Mouse (Mus musculus) neural tube, embryonic 15.5 days (tissue): Measurements from ENCODE around the gene Dnajb6. TPM values are rescaled to one million over a fixed set of nuclear protein-coding genes. Genes with fewer than 3 reads are reported as not detected.
"Not testable (repeated sequence)": the region's sequence is repeated elsewhere in the genome, so short reads cannot be mapped to it uniquely, and the experiment has no call there.

Source experiments
- ATAC-seq: fragments of 200-750 bp; cut with Nextera tagmentation; 2 replicates; pipeline ENCODE4 v1.8.0; 2017; ENCODE audit warnings: mild to moderate bottlenecking, moderate TSS enrichment, moderate library complexity; ENCODE audit not compliant: low FRiP score
- H3K27ac ChIP-seq: fragments of 300-500 bp; sonication (generic); replicated peaks from 2 replicates; pipeline ENCODE4 v1.5.1; 2015; ENCODE audit warnings: mild to moderate bottlenecking, inconsistent platforms
- H3K27me3 ChIP-seq: fragments of 300-500 bp; sonication (generic); replicated peaks from 2 replicates; pipeline ENCODE4 v1.6.1; 2015; ENCODE audit warnings: inconsistent platforms
- H3K36me3 ChIP-seq: fragments of 300-500 bp; sonication (generic); 2 replicates; pipeline ENCODE4 v1.6.1; 2015; ENCODE audit warnings: inconsistent platforms
- H3K4me1 ChIP-seq: fragments of 300-500 bp; sonication (generic); 2 replicates; pipeline ENCODE4 v1.6.1; 2015; ENCODE audit warnings: inconsistent platforms
- H3K4me2 ChIP-seq: fragments of 300-500 bp; sonication (generic); 2 replicates; pipeline ENCODE4 v1.6.1; 2015; ENCODE audit warnings: inconsistent platforms, mild to moderate bottlenecking, moderate library complexity
- H3K4me3 ChIP-seq: fragments of 300-500 bp; sonication (generic); replicated peaks from 2 replicates; pipeline ENCODE4 v1.5.1; 2015; ENCODE audit warnings: mild to moderate bottlenecking, inconsistent platforms
- H3K9ac ChIP-seq: fragments of 300-500 bp; sonication (generic); replicated peaks from 2 replicates; pipeline ENCODE4 v1.6.1; 2015; ENCODE audit warnings: mild to moderate bottlenecking, inconsistent platforms
- H3K9me3 ChIP-seq: fragments of 300-500 bp; sonication (generic); replicated peaks from 2 replicates; pipeline ENCODE4 v1.6.1; 2016; ENCODE audit warnings: inconsistent platforms
- WGBS: fragments of 180-500 bp; shearing (Covaris S2); methylation state at CpG from one replicate; pipeline ENCODE4 v1.1.7; 2015; ENCODE audit warnings: mixed read lengths; 5-methylcytosine and 5-hydroxymethylcytosine counted together
- polyA plus RNA-seq: library from polyadenylated mRNA; unstranded; fragments of >200 nt; fragmentation: Nextera tagmentation; extraction: Ambion mirVana; gene quantifications from 2 replicates; pipeline ENCODE4 v1.2.1, GENCODE M21; 2015

Dnajb6 gene
- polyA plus RNA-seq, 1 experiment from 2014 or later, result 298 TPM

DNA sequence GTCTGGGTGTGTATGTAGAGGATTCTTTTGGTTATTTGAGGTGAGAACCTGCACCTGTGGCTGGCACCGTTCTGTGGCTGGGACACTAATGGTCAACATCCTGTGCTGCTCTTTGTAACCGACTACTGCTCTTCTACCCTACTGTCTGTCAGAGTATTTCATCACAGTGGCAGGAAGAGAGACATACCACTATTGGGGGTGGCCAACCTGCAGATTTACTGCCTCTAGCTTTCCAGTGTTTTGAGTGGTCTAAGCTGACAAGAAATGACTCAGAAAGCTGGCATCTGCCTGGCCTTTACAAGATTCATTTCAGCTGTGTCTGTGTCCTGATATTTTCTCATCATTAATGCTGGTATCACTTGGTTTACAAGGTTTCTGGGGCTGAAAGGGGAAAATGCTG is 36.5 kb downstream of the Dnajb6 start:
- 0 out of 2 replicates have a peak, but pooled peaks cover 5% of the 10 kb centered on the region for H3K4me1 ChIP-seq
- H3K4me3 ChIP-seq, result no peak overlapping the region
- peaks cover 23% of the 10 kb centered on the region for H3K36me3 ChIP-seq
- no peak overlapping the region for H3K27ac ChIP-seq
- 81% methylated on average over 2 of the region's 2 CpGs for WGBS
- no peak overlapping the region for H3K9ac ChIP-seq
- no peaks in the 10 kb centered on the region for H3K27me3 ChIP-seq
- ATAC-seq, result no peak
- no peaks in the 10 kb centered on the region for H3K9me3 ChIP-seq
- no peak overlapping the region for H3K4me2 ChIP-seq

GRCm38 (mm10) chr5:29772651-29773330 is 37.3 kb downstream of the Dnajb6 start:
- H3K9me3 ChIP-seq, result no peaks in the 10 kb centered on the region
- H3K36me3 ChIP-seq, result peaks cover 20% of the 10 kb centered on the region
- H3K4me2 ChIP-seq, result no peak overlapping the region
- no peak for ATAC-seq
- H3K27me3 ChIP-seq, result no peaks in the 10 kb centered on the region
- no peak overlapping the region for H3K27ac ChIP-seq
- no peak overlapping the region for H3K9ac ChIP-seq
- 71% methylated on average over 4 of the region's 4 CpGs for WGBS
- H3K4me3 ChIP-seq, result no peak overlapping the region
- 0 out of 2 replicates have a peak, but pooled peaks cover 5% of the 10 kb centered on the region for H3K4me1 ChIP-seq

DNA sequence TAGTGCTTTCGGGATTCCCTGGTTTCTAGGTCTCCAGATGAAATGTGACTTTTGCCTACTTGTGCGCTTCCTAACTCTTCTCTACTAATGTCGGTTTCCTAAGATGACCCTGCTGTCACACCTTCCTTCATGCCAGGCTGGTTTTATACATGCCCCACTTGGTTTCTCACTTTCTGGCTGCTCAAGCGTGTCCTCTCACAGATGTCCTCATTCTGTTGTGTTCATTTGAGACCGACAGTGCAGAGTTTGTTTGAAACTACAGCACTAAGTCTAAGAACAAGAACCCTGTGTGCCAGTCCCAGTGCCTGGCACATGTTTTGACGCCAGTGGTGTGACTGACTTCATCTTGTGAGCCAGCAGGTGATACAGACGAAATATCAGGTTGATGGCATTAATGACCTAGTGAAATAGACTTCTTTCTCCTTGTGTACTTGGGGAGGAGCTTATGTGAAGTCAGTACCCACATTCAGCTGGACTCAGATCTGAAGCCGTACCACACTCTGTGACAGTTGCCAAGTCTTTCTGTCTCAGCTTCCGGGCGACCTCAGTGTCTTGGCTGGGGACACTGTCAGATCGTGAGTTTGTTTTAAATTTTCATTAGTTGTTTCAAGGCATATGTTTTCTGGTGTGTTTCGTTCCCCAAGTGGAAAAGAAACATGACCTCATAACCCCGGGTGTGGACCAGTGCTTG is 38.1 kb downstream of the Dnajb6 start:
- Histone ChIP-seq H3K4me2 (no peak overlapping the region), H3K27me3 (no peaks in the 10 kb centered on the region), H3K9ac (no peak overlapping the region), H3K4me3 (no peak overlapping the region), H3K27ac (no peak overlapping the region), H3K9me3 (no peaks in the 10 kb centered on the region), H3K4me1 (0 out of 2 replicates have a peak, but pooled peaks cover 5% of the 10 kb centered on the region), H3K36me3 (peaks cover 17% of the 10 kb centered on the region; the same call in 1 of the 2 replicates)
- no peak for ATAC-seq
- WGBS, result 89% methylated on average over 13 of the region's 13 CpGs

GRCm38 (mm10) chr5:29775437-29775836 is 39.9 kb downstream of the Dnajb6 start:
- Histone ChIP-seq H3K27me3 (no peaks in the 10 kb centered on the region), H3K4me3 (no peak overlapping the region), H3K4me2 (no peak overlapping the region), H3K4me1 (0 out of 2 replicates have a peak, but pooled peaks cover 5% of the 10 kb centered on the region), H3K27ac (no peak overlapping the region), H3K9ac (no peak overlapping the region), H3K36me3 (peaks cover 9% of the 10 kb centered on the region; the same call in 1 of the 2 replicates), H3K9me3 (no peaks in the 10 kb centered on the region)
- ATAC-seq, result no peak
- 89% methylated on average over 5 of the region's 5 CpGs for WGBS

DNA sequence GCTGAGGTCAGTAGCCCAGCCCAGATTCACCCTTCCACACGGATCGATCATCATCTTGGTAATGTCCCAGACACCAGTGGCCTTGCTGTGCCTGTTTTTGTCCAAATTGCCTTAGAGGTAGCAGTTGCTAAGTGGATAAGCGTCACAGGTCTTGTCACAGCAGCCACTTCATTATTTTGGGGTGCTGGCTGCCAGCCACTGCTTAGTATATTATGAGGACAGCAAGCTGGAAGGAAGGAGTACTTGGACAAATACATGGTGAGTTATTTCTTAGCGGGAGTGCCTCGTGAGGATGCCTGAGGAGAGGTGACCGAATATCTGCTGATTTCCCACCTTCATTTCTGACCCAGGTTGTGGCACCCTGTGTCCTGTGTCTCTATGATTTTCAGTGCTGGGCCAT is 42.5 kb downstream of the Dnajb6 start:
- H3K9me3 ChIP-seq, result no peaks in the 10 kb centered on the region
- H3K27me3 ChIP-seq, result no peaks in the 10 kb centered on the region
- 96% methylated on average over 6 of the region's 6 CpGs for WGBS
- no peak for ATAC-seq
- H3K4me2 ChIP-seq, result no peak overlapping the region
- no peak overlapping the region for H3K27ac ChIP-seq
- H3K4me3 ChIP-seq, result no peak overlapping the region
- 0 out of 2 replicates have a peak, but pooled peaks cover under 1% of the 10 kb centered on the region for H3K4me1 ChIP-seq
- no peak overlapping the region for H3K9ac ChIP-seq
- H3K36me3 ChIP-seq, result peaks cover 19% of the 10 kb centered on the region; the same call in 1 of the 2 replicates

DNA sequence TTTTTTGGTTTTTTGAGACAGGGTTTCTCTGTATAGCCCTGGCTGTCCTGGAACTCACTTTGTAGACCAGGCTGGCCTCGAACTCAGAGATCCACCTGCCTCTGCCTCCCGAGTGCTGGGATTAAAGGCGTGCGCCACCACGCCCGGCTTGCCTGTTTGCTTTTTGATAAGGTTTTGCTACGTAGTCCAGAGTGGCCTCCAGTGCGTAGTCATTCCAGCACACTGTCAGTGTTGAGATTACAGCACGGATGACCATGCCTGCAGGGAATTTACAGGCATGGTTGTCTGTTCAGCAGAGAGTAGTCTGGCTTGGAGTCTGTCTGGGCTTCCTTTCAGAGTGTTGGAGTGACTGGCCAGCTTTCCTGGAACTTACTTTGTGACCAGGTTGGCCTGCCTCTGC is 44.2 kb downstream of the Dnajb6 start:
- not testable (repeated sequence) for H3K27me3 ChIP-seq, H3K4me1 ChIP-seq, ATAC-seq, H3K4me2 ChIP-seq, H3K27ac ChIP-seq, H3K9me3 ChIP-seq, H3K9ac ChIP-seq, H3K4me3 ChIP-seq
- 95% methylated on average over 9 of the region's 9 CpGs for WGBS
- peaks cover 19% of the 10 kb centered on the region; the same call in 1 of the 2 replicates for H3K36me3 ChIP-seq

GRCm38 (mm10) chr5:29782261-29782660 is 46.8 kb downstream of the Dnajb6 start:
- H3K4me2 ChIP-seq, result no peak overlapping the region
- no peak for ATAC-seq
- no peak overlapping the region for H3K9ac ChIP-seq
- no peaks in the 10 kb centered on the region for H3K9me3 ChIP-seq
- H3K4me1 ChIP-seq, result no peaks in the 10 kb centered on the region
- no peaks in the 10 kb centered on the region for H3K27me3 ChIP-seq
- peaks cover 19% of the 10 kb centered on the region; the same call in 1 of the 2 replicates for H3K36me3 ChIP-seq
- 86% methylated on average over 3 of the region's 3 CpGs for WGBS
- H3K4me3 ChIP-seq, result no peak overlapping the region
- no peak overlapping the region for H3K27ac ChIP-seq

DNA sequence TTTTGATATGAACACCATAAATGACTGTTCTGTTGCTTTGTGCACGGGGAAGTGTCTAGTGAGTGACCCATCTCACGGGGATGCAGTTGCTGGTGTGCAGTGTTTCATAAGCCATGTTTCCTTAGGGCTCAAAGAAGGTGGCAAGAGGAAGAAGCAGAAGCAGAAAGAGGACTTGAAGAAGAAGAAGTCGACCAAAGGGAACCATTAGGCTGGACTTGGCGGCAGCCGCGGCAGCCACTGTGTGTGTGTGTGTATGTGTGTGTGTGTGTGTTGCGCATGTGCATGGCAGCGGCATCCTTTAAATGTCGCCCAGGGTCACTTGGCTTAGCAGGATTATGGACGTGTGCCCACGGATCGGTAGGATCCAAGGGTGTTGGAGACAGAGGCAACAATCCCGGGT is 49.4 kb downstream of the Dnajb6 start:
- H3K27me3 ChIP-seq, H3K4me2 ChIP-seq, H3K4me3 ChIP-seq, H3K27ac ChIP-seq, ATAC-seq, H3K4me1 ChIP-seq, H3K9me3 ChIP-seq, H3K9ac ChIP-seq: not testable (repeated sequence)
- 95% methylated on average over 10 of the region's 13 CpGs for WGBS
- H3K36me3 ChIP-seq, result 0 out of 2 replicates have a peak, but pooled peaks cover 12% of the 10 kb centered on the region

DNA sequence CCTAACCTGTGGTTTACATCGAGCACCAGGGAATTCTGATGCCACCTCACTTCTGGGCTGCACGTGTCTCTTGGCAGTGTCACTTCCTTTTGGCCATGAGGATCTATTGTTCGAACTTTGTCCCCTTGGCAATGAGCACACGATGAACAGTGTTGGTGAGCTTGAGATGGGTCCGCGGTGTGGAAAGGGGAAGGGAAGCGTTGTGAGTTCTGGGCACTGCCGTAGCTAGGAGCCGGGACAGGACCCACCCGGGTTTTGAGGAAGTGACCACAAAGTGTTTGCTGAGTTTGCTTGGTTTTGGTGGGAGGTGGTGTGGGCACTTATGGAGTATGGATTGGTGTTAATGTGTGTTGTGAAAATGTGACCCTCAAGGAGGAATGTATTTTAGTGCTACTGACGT is 50.5 kb downstream of the Dnajb6 start:
- WGBS, result 91% methylated on average over 1 of the region's 11 CpGs
- not testable (repeated sequence) for H3K4me2 ChIP-seq, H3K27ac ChIP-seq, H3K9me3 ChIP-seq, H3K9ac ChIP-seq, H3K4me3 ChIP-seq, H3K4me1 ChIP-seq, ATAC-seq, H3K27me3 ChIP-seq
- 0 out of 2 replicates have a peak, but pooled peaks cover 12% of the 10 kb centered on the region for H3K36me3 ChIP-seq

- WGBS, result 95% methylated on average over 8 of the region's 8 CpGs
Observed at GRCm38 (mm10) chr5:29794933-29795332, 59.4 kb downstream of the Dnajb6 start.

DNA sequence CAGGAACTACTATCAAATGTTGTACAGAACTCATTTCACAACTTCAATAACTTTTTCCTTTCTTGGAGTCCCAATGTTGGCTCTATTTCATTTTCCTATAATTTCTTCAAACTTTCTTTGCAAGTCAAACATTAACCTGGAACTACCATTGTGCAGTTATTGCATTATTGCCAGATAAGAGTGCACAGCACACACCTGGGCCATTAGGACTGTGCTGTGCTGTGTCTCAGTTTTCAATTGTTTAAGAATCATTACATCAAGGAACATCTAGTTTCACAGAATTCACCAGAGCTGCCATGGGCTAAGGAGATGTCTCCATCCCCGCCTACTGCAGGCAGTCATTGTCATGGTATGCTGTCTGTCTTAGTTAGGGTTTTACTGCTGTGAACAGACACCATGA is 73.5 kb downstream of the Dnajb6 start:
- Histone ChIP-seq H3K36me3 (no peaks in the 10 kb centered on the region), H3K4me2 (no peak overlapping the region), H3K27ac (no peak overlapping the region), H3K4me1 (no peaks in the 10 kb centered on the region), H3K27me3 (no peaks in the 10 kb centered on the region), H3K4me3 (no peak overlapping the region), H3K9ac (no peak overlapping the region), H3K9me3 (no peaks in the 10 kb centered on the region)
- WGBS, result 92% methylated on average over 1 of the region's 1 CpGs
- no peak for ATAC-seq

More at GRCm38 (mm10) chr5:29794933-29795332, 59.4 kb downstream of the Dnajb6 start:
- not testable (repeated sequence) for H3K4me1 ChIP-seq, H3K9ac ChIP-seq, H3K36me3 ChIP-seq, H3K4me3 ChIP-seq, H3K4me2 ChIP-seq, H3K27ac ChIP-seq, H3K9me3 ChIP-seq, H3K27me3 ChIP-seq, ATAC-seq

- ATAC-seq, H3K4me1 ChIP-seq, H3K4me3 ChIP-seq, H3K9ac ChIP-seq, H3K27me3 ChIP-seq, H3K27ac ChIP-seq, H3K9me3 ChIP-seq, H3K4me2 ChIP-seq, H3K36me3 ChIP-seq: not testable (repeated sequence)
- 61% methylated on average over 7 of the region's 7 CpGs for whole genome bisulfite sequencing
Observed at GRCm38 (mm10) chr5:29811377-29811921, 76.0 kb downstream of the Dnajb6 start.
